Mouse (Mus musculus): ENCODE measurements around the gene Aoc2.

DNA sequence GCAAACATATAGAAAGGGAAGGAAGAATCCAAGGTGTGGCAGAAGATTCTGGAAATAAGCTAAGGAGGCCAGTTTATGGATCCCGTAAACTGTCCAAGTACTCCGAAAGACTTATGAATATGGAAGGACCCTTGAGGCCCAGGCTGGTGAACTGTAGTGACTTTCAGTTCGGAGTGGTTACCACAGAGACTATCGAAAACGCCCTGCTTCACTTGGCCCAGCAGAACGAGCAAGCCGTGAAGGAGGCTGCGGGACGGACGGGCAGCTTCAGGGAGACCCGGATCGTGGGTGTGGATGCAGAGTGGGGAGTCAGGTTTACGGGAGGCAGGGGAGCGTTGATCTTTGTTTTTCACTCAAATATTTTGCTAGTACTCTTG lies 45.7 kb upstream of the Aoc2 start:
- TF ChIP-seq CTCF (IDR thresholded peaks at IDR 0.05; ENCODE audit: insufficient read depth, low read length) (no peak), POLR2A (IDR thresholded peaks at IDR 0.05; ENCODE audit: borderline replicate concordance, extremely low read depth, low read depth, low read length) (no peak)
